Mouse (Mus musculus): Measurements from ENCODE around the gene Fuca1.
A peak's percentile ranks its signal among the peaks of the same experiment; 100 is the strongest.

Fuca1 gene

GRCm38 (mm10) chr4:135920304-135921241 lies at the start of gene Fuca1:
Gene Fuca1, plus strand, starts transcription at chr4:135920735.
- peak; percentile 98 for DNase-seq

DNA sequence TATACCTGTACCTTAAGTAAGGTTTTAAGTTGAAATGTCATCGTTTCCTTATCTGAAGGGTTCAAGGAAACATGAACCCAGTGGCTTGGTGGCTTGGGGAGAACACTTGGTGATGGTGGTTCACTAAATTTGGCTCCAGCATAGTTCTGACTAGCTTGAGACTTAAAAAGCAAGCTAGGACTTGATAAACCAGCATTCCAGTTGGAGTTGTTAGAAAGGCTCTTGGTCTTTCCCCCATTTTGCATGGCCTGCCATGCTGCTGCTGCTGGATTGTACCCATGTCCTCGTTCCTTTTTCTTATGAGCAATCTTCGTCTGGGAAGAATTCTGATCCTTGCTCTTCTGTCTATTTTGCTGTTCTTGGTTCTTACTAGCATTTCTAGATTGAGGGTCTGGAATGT lies 48.5 kb upstream of the Fuca1 start:
- no peak for DNase-seq

DNA sequence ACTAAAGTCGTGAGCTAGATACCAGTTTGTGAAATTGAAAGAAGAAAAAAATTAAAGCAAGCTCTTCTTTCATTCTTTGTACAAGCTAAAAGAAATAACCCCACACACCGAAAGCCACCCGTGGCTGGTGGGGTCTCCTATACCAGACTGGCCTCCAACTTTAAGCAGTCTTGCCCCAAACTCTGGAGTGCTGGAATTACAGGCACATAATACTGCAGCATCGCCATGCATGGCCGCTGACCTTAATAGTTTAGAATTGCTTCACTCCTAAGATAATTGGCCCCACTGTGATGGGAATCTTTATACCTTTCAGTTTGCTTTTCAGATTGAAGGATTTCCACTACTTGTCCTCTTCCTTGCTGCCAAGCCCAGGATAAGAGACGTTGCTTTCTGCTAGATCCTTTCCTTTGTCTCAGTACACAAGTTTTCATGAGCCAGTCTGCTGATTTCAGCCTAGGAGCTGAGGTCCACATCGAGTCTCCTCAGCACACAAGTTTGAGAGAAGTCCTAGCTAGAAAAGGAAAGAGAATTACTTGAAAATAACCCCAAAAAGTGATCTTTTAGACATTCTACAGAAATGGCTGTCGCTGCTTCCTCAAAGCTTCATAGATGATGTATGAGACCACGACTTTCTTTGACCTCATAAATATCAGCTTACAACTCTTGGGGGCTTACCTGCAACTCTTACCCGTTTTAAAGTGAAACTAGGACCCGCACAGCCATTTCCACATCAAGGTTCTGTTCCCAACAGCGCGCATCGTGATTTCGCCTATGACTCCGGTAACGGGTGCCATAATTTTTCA lies 47.7 kb upstream of the Fuca1 start:
- no peak for DNase-seq

DNA sequence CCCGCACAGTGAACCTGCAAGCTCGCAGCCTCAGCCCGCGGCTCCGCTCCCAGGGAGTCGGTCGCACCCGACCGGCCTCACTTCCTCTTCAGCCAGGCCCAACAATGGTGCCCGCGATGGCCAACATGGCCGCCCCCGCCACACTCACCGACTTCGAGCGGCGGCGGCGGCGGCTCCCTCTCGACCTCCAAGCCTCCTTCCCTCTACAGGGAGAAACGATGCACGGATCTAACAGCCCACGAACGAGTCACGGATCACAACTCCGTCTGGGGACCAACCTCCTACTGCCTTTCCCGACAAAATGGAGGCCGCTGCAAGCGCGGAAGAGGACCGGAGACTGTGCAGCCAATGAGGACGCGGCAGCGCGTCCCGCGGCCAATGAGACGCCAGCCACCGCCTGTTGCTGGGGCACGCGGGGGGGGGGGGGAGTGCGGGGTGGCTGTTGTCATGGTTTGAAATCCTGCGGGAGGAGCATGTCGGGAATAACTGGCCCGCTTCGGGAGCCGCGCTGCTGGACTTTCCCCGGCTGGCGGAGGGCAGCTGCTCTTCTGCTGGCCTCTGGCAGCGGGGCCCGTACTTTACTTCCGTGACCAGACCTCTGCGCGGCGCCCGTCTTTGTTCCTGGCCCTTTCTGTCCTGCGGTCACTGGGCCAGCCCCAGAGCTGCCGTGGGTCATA lies 46.9 kb upstream of the Fuca1 start, which contains the start of gene Pnrc2:
Gene Pnrc2, minus strand, starts transcription at position 325 of the 677 bp plus-strand sequence.
- DNase-seq: peak; percentile 94

DNA sequence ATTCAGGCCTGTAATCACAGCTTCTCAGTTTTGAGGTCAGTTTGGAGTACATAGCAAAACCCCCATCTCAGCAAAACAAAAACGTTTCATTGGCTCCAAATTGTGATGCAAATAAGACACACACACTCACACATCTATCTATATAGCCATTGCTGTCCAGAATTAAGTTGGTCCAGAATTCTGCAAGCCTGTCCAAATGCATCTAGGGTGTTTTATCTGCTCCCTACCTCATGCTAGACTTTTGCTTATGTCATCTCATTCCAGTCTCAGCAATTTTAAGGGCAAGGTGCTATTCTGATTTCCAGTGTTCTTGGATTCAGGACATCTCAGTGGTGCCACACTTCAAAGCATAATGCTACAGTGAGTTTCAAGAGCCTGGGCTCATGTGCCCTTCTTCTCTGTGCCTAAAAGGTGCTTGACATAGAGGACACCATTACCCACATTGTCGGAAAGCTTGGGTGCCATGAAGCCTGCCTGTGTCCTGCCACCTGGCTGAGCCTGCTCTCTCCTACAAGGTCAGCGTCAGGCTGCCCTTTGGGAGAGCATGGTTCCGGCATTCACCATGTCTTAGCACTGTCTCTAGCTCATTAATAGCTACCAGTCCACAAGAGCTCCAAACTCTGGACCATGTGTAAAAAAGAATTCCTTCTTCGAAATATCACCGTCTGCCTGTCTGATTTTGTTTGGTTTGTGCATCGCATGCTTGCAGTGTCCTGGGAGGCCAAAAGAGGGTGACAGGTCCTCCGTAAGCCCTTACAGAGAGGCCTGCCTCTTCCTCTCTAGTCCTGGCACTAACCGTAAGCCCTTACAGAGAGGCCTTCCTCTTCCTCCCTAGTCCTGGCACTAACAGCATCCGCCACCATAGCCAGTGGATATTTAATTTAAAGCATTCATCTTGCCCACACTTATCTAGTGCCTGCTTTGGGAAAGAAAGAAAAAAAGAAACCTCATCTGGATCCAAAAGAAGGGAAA lies 45.7 kb upstream of the Fuca1 start:
- DNase-seq: no peak

GRCm38 (mm10) chr4:135875546-135875945 lies 45.0 kb upstream of the Fuca1 start:
- DNase-seq: no peak

GRCm38 (mm10) chr4:135875991-135876582 lies 44.4 kb upstream of the Fuca1 start:
- peak; percentile 53 for DNase-seq

- DNase-seq: peak; percentile 77
Observed at GRCm38 (mm10) chr4:135876583-135877020, 43.9 kb upstream of the Fuca1 start.

DNA sequence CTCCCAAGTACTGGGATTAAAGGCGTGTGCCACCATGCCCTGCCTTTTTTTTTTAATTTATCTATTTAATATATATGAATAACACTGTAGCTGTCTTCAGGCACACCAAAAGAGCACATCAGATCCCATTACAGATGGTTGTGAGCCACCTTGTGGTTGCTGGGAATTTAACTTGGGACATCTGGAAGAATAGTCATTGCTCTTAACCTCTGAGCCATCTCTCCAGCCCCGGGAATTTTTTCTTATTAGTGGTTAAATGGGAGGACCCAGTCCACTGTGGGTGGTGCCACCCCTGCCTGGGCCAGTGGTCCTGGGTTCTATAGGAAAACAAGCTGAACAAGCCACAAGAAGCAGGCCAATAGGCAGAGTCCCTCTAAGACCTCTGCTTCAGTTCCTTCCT lies 42.8 kb upstream of the Fuca1 start:
- peak; percentile 56 for DNase-seq

- no peak for DNase-seq
Observed at GRCm38 (mm10) chr4:135879021-135879420, 41.5 kb upstream of the Fuca1 start.

DNA sequence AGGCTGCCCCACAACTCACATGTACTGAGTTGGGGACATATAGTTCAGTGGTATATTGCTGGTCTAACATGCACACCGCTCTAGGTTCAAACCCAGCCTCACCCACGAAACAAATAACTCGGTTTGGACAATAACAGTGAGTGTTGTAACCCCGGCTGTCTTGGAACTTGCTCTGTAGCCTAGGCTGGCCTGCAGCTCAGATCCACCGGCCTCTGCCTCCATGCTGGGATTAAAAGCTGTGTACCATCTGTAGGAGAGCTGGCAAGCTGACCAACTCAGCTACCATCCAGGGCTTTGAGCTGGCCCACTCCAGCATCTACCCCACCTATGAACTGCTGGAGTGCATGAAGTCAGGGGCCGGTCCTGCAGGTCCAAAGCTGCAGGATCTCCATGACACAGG lies 40.5 kb upstream of the Fuca1 start:
- DNase-seq: no peak

DNA sequence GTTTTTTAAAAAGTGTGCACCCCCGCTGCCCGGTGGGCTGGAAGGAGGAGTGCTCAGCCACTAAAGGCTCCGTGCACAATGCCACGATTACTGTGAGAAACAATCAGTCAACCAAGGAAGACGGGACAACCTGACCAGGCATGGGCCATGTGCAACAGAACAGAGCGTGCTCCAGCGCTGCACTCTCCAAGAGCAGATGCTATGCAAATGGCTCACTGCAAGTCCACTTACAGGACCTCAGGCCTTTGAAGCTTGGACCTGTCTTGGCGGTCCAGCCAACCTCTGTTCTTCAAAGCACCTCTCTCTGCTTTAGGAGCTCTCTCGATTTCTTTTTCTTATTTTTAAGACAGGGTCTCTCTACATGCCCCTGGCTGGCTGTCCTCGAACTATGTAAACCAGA lies 40.0 kb upstream of the Fuca1 start:
- DNase-seq: no peak

GRCm38 (mm10) chr4:135882023-135882422 lies 38.5 kb upstream of the Fuca1 start:
- no peak for DNase-seq

DNA sequence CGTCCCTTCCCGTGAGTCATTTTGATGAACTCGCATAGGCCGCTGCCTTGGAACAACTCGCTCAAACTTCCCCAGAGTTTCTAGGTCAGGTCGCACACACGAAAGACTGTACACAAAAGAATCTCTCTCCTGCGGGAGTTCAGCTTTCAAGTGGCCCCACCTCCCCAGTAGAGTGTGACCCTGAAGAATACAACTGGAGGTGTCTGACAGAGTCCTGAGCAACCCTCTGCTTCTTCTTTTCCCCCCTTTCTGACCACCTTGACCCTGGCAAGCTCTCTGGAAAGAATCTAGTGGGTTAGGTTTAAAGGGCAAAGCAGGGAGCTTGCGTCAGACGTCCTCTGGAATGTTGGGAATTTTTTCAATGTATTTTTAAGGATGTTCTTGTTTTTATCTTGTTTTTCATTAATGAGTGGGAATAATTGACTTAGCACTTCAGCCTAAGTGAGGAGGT lies 37.1 kb upstream of the Fuca1 start:
- DNase-seq: peak; percentile 46

DNA sequence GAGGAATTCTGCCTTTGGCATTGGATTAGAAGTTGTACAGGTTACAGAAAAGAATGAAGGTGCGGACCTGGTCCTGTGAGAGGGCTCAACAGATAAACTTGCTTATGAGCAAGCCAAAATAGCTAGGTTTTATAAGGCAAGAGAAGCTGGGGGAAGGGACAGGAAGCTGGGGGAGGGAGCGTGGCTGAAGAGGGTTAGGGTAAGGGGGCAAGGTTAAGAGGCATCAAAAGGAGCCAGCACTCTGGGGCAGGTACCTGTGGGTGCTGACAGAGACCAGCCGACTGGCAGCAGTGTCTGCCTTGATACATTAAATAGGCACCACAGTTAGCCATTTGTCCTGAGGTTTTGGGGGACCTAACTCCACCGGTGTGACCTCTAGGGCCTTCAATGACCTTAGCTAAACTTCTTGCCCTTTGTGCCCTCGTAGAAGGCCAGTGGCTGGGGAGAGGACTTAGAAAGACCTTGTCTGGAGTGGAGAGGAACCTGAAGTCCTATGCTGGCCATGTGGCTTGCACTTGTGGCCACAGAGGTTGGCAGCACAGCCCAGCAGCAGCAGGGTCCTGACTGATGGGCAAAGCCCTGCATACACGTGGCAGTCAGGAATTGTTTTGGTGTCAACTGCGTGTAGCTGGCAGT lies 36.5 kb upstream of the Fuca1 start:
- no peak for DNase-seq

GRCm38 (mm10) chr4:135884531-135884930 lies 36.0 kb upstream of the Fuca1 start:
- DNase-seq: no peak

DNA sequence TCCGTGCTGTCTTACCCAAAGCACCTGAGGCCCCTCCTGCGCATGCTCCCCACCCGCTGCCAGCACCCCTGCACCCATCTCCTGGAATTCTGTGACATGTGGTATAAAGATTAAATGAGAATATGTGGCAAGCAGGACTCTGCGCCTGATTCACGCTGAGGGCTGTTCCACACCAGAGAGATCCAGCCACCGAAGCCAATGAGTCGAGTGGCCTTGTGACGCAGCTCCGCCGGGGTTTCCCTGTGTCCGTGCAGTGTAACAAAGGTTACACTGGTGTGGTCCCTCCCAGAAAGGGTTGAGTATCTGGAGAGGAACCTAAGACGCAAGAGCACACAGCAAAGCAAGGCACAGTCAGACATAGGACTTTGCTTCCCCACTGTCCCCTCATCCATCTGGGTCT lies 34.9 kb upstream of the Fuca1 start:
- no peak for DNase-seq

GRCm38 (mm10) chr4:135886184-135886583 lies 34.4 kb upstream of the Fuca1 start:
- no peak for DNase-seq

DNA sequence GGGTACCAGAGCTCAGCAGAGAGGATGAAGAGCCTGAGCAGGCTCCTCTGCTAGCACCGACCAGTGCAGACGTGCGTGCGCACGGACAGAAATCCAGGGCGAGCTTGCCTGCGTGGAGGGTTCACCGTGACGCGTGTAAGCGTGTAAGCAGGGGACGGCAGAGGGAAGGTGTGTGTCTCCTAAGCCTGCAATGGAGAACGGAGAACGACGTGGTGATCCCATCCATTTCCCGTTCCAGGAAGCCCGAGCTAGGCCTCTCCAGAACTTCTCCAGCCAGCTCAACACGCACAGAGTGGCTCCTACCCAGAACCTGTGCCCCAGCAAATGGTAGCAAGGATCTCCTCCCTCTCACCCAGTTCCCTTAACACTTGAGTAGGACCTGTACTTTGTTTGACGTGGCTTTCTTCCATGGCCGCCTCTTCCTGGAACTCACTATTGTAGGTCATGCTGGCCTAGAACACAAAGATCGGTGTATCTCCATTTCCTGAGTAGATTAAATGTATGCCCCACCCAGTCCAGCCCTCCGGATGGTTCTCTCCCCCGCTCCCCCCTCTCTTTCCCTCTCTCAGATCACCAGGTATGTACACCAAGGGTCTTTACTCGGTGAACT lies 32.0 kb upstream of the Fuca1 start:
- no peak for DNase-seq

DNA sequence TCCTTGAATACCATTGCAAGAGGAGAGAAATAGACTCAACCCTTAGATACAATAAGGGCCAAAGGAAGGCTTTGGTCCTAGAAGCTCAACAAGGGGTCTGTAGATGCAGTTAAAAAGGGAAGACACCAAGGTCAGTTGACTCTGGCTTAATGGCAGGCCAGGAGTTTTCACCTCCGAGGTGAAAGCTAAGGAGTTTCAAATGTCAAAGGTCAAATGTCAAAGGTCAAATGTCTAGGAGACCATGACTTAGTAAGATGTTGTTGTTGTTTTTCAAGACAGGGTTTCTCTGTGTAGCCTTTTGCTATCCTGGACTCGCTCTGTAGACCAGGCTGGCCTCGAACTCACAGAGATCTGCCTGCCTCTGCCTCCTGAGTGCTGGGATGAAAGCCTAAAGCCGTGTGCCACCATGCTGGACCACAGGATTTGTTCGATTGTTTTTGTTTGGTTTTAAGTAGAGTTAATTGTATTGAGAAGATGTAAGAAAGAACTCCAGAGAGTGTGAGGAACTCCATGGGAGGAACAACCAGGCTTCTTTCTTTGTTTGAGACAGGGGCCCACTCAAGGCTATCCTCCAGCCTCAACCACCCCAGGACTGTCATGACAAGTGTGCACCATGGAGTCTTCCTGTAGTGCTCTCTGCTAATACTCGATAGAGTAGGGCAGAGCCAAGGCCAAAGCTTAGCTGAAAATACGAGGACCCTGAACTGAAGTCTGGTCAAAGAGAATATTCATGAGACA lies 31.2 kb upstream of the Fuca1 start:
- DNase-seq: no peak
